Mouse (Mus musculus): ENCODE data around the gene Mog.
"Not testable (repeated sequence)": the region's sequence is repeated elsewhere in the genome, so short reads cannot be mapped to it uniquely, and the experiment has no call there.

The Mog gene

DNA sequence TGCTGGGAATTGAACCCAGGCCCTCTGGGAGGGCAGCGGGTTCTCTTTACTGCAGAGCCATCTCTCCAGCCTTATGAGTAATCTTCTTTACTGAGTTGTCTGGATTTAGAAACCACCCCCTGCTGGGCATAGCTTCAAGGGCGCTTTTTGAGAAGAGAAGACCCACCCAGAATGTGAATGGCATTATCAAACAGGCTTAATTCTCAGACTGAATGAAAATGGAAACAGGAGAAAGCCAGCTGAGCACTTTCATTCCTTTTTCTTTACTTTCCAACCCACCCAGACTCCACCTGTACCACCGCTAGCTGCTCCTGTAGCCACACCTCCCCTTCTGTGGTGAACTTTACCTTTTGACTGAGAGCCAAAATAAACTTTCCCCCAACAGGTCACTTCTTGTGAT is 27.8 kb downstream of the Mog start:
- DNase-seq (ENCODE audit: extremely low spot score, low read depth, low spot score) = no peak

DNA sequence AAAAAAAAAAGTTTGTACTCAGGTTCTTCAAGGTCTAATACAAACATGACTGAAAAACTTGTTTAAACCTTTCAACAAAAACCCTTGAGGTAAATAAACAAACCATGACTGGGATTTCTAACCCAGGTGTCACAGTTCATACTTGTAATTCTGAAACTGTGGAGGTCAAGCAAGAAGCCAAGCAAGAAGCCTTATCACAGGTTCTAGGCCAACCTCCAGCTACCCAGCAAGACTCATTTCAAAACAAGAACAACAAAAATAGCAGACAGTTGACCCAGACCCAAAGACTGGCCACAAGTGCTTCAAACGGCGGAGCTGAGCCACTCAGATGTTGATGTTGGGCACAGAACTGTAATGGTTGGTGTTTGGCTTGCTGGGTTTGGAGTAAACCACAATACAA is 28.7 kb downstream of the Mog start:
- no peak for DNase-seq (ENCODE audit: extremely low spot score, low read depth, low spot score)

DNA sequence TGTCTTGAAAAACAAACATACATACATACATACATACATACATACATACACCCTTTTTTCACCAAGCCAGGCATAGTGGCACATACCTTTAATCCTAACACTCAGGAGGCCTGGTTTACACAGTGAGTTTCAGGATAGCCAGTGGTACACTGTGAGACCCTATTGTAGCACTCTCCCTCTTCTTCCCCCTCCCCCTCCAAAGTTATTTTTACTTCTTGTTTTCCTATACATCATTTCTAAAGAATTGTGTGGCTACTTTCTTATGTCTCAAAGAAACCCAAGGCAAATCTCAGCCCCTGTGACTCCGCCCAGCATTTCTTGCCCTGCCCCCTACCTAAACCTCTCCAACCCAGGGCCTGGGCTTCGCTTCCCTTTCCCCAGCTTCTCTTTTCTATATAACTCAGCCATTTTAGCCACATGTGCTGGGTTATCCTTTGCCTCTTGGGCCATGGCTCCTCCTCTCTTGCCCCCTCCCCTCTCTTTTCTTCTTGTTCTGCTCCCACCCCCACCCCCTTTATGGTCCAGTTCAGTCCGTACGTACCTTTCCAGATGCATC is 29.4 kb downstream of the Mog start:
- no peak for DNase-seq (ENCODE audit: extremely low spot score, low read depth, low spot score)

DNA sequence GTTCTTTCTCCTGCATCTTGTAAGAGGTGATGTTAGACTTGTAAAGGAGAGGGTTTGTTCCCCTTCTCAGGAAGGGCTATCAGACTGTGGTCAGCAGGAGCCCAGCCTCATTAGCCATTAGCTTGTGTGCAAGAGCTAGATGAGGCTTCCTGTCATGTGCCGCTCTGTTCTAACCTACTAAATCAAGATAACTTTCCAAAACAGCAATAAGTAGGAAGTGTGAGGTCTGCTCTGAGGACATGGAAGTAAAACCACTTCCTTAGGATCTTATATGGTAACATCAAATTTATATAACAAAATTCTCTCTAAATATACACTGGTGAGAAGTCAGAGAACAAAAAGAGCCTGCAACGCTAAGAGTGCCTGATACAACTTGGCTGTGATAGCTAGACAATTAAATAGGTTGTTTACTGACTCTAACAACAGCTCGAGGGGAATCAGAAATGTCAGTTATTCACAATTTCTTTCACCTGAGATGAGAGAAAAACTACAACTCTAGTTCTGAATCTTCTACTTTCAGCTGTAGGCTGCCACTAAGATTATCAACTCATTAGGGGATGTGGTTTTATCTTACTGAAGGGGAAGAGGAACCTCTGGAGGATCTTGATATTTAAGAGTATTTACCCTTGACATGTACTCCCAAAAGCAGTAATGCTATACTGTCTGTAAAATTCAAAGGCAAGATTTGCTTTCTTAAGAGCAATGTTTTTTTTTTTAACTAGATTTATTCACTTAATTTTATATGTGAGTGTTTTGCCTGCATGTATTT is 30.7 kb downstream of the Mog start:
- no peak for DNase-seq (ENCODE audit: extremely low spot score, low read depth, low spot score)

DNA sequence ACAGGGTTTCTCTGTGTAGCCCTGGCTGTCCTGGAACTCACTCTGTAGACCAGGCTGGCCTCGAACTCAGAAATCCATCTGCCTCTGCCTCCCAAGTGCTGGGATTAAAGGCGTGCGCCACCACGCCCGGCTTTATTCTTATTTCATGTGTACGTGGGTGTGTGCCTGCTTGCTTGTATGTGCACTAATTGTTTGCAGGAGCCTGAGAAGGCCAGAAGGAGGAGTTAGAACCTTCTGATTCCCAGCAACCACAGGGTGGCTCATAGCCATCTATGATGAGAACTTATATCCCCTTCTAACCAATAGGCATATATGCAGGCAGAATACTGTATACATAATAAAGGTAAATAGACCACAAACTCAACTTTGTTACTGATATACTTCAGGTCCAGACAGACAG is 32.6 kb downstream of the Mog start:
- DNase-seq (ENCODE audit: extremely low spot score, low read depth, low spot score) = not testable (repeated sequence)

DNA sequence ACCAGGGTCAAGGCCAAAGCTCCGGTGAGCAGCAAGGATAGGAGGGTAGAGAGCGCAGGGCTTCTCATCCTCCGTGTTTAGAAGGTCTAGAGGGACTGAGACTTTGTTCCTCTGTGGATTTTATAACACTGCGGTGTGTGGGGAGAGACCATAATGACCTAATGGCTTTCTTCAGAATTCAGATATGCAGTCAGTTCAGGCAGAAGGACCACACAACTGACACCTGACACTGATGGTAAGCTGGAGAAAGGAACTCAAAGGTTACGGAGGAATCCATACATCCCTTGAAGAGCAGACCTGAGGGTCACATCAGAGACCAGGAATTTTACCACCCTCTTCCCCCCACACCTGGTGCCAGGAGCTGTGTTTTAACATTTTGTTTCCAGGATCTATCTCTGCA is 33.8 kb downstream of the Mog start, which contains the start of gene H2-M5:
Gene H2-M5, minus strand, starts transcription at position 101 of the 400 bp plus-strand sequence.
- DNase-seq (ENCODE audit: extremely low spot score, low read depth, low spot score) = no peak

DNA sequence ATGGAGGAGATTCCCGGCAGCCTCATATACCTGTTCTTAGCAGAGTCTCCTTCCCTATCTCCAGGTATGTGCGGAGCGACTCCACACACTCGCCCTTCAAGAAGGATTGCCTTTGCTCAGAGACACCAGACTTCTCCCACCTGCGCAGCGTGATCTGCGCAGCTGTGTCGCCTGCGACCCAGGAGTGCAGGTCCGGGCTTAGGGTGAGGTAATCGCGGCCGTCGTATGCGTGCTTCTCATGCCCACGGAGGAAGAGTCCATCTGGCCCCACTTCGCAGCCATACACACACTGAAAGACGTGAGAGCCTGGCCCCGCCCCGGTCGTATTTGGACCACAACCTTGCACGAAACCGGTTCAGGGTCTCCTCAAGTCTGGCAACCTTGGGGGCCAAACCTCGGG is 34.7 kb downstream of the Mog start:
- no peak for DNase-seq (ENCODE audit: extremely low spot score, low read depth, low spot score)

DNA sequence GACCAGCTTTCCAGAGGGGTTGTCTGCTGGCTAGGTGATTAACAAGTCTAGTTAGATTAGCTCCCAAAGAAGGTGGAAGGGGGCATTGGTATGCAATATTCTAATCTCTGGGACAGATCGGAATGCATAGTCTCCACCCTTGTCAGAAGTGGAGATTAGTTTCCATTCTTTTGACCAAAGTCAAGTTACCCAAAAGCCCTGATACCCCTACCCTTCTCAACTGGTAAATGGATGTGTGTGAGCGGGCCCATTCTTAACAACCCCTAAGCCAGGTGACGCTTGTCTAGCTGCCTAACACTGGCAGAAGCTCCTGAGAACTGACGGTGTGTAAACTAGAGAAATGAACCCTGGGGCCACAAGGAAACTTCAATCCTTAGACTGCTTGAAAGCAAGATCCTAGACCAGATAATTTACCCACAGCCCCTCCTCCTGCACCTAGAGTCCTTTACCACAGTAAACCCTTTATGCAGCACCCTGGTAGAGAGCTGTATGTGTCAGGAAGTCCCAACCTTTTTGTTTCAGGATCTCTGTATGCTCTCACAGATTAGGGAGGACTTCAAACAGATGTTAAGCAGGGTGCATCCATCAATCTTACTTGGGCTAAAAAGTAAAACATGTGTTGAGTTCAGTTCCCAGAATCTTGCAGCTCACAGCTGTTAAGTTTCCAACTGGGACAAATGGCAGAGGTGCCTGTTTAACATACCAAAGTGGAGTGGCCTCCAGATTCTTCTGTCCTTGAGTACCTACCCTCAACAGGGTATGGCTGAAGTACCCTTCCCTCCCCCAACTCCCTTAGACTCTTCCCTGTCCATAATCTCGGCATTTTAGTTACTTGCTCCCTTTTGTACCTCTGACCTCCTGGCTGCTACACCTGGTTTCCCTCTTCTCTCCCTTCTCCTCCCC is 40.7 kb downstream of the Mog start:
- DNase-seq (ENCODE audit: extremely low spot score, low read depth, low spot score) = no peak

DNA sequence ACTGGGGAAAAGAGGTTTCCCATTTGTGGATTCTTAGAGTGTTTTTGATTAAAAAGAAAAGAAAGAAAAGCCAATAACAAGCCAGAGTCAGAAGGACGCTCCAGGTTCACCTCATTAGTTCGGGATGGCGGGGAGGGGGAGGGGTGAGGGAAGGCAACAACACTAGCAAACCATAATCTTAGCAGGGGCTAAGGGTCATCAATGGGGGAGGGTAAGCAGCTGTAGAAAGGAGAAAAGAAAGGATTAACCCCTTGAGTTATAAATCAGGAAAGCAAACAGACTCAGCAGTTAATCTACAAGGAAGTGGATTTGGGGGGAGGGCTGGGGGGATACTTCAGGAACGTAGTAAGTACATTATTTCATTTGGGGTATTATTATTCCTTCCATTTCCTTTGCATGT is 41.4 kb downstream of the Mog start:
- DNase-seq (ENCODE audit: extremely low spot score, low read depth, low spot score) = no peak

DNA sequence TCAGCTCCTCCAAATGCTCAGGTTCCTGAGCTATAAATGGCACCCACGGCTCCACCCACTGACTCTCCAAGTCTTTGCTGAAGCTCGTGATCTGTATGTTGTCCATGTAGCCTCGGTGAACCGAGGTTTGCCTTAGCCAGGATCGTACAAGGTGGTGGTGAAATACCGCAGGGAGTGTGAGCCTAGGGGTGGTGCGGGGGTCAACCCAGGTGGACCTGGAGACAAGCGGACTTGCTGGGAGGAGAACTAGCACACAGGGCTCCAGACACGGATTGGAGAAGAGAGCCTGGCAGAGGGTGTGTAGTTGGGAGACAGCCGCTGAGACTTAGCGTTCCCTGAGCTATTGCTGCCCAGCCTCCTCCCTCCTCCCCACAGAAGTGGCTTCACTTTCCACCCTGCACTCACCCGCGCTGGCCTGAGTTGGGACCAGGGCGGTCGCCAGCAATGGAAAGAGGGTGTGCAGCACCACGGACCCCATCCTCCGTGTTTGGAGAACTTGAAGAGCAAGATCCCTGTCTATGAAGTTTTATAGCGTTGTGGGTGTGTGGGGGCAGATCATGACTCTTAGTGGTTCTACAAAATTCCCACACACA is 41.9 kb downstream of the Mog start, which contains the start of gene 2410137M14Rik:
Gene 2410137M14Rik, minus strand, starts transcription at position 17 of the 593 bp plus-strand sequence.
- DNase-seq (ENCODE audit: extremely low spot score, low read depth, low spot score) = no peak

DNA sequence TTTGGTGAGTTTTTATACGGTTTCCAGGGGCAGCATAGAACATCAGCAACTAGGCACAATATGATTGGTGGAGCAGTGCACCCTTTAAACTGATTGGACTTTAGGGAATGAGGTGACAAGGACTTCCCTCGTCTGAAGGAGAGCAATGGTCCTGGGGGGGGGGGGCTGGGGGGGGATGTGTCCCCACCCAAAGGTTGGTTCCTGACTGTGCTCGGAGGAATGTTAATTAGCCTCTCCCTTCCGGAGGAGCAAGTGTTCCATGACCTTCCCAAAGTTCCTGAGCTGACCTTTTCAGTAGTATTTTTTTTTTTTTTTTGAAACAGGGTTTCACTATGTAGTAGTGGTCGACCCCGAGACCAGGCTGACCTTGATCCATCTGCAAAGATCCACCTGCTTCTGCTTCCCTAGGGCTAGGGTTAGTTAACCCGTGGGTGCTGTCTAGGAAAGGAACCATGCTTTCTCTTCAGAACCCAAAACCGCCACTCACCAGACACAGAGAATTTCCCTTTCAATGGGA is 49.9 kb downstream of the Mog start:
- no peak for DNase-seq (ENCODE audit: extremely low spot score, low read depth, low spot score)

DNA sequence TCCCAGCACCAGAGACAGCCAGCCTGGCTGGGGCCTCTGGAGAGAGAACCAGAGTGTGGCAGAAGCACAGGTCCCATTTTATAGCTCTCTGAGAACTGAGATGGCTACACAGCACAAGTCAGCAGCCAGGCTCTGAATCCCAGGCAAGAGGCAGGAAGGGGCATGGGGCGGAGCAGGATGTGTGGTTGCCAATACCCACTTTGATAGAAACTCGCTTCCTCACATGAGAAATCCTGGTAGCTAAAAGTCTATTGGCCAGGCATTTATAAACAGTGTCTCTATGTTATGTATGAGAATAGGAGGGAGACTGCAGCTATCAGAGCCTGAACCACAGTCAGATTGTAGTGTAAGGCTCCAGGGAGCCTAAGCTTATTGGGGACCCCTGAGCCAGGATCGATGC is 50.4 kb downstream of the Mog start:
- no peak for DNase-seq (ENCODE audit: extremely low spot score, low read depth, low spot score)

DNA sequence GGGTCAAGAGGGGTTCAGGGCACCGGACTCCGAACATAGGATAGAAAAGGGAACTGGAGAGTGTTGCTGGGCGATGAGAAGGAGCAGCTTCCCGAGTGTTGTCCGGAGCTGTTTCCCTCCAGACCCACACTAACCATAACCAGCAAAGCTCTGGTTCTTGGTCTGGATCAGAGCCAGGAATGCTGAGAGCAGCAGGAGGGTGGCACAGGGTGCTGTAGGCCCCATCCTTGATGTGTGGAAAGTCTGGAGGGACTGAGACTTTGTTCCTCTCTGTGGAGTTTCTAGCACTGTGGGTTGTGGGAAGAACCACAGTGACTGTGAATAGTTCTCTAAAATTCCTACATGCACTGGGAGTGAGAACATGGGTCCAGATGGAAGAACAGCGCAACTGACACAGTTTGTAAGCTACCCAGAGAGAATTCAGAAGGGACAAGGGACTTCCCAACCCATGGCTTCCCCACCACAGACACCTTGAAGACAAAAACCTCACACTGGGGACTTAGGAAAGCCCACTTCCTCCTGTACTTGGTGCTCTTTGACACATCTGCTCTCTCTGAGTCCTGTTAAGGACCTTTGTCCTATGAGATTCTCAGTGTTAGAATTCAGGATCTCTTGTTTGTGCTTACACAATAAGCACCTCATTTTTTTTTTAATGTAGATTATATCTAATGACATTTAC is 51.9 kb downstream of the Mog start:
- no peak for DNase-seq (ENCODE audit: extremely low spot score, low read depth, low spot score)

DNA sequence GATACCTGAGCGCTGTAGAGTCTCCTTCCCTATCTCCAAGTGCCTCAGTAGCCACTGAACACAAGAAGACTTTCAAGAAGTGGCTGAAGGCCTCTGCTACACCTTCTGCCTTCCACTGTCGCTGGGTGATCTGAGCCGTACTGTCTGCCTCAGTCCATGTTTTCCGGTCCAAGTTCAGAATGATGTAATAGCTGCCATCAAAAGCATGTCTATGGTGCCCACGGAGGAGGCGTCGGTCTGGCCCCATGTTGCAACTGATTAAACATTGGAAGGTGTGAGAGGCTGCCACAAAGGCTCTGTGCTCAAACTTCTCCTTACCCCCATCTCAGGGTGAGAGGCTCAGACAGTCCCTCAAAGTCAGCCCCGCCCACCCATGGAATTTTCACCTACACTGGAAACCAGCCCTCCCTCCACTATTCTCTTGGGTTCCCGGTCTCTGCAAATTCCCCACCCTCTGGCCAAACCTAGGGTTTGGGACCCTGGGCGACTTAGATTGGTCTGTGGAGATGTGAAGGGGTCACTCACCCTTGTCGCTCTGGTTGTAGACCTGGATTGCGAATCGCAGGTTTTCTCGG is 52.8 kb downstream of the Mog start:
- no peak for DNase-seq (ENCODE audit: extremely low spot score, low read depth, low spot score)

DNA sequence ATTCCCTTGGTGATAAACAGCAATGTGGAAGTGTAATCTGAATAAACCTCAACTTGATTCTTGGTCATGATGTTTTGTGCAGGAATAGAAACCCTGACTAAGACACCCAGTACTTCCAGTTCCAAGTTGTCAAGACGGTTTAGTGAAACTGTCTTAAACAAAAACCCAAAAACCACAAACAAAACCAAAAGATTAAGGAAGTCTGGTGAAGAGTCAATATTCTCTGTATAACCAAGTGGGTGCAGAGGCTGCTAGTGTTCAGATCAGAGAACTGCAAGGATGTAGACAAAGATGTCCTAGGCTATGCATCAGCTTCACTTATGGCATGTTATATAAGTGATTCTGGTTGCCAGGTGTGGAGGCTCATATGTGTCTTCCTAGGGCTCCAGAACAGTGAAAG is 56.3 kb downstream of the Mog start:
- DNase-seq (ENCODE audit: extremely low spot score, low read depth, low spot score) = no peak

DNA sequence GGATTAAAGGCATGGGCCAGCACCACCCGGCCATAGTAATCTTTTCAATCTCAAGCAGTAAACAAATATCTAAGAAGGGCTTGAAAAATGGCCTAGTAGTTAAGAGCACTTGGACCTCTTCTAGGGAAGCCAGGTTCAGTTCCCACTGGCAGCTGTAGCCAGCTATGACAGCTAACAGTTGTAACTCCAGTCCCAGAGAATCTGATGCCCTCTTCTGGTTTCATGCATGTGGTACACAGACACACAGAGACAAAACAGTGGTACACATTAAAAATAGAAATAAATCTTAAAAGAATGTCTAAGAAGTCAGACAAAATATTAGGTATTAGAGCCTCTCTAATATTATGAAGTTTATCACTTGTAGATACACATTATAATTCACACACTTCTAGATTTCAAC is 62.1 kb downstream of the Mog start:
- no peak for DNase-seq (ENCODE audit: extremely low spot score, low read depth, low spot score)

All from hindlimb bud, embryonic 11.5 days (tissue).